Mouse (Mus musculus) intestine, embryonic 15.5 days (tissue): ENCODE measurements around the gene Xkr7. TPM values are rescaled to one million over a fixed set of nuclear protein-coding genes. Genes with fewer than 3 reads are reported as not detected.

ENCODE experiments used
- ATAC-seq: fragments of 200-750 bp; cut with Nextera tagmentation; 2 replicates; pipeline ENCODE4 v1.8.0; 2017; ENCODE audit warnings: moderate TSS enrichment, moderate library complexity
- H3K27ac ChIP-seq: fragments of 300-500 bp; sonication (generic); 2 replicates; pipeline ENCODE4 v1.5.1; 2015; ENCODE audit warnings: mild to moderate bottlenecking, inconsistent platforms
- H3K27me3 ChIP-seq: fragments of 300-500 bp; sonication (generic); replicated peaks from 2 replicates; pipeline ENCODE4 v1.6.1; 2015; ENCODE audit warnings: inconsistent platforms
- H3K36me3 ChIP-seq: fragments of 300-500 bp; sonication (generic); 2 replicates; pipeline ENCODE4 v1.6.1; 2015; ENCODE audit warnings: inconsistent platforms
- H3K4me1 ChIP-seq: fragments of 300-500 bp; sonication (generic); replicated peaks from 2 replicates; pipeline ENCODE4 v1.6.1; 2015; ENCODE audit warnings: inconsistent platforms
- H3K4me2 ChIP-seq: fragments of 300-500 bp; sonication (generic); replicated peaks from 2 replicates; pipeline ENCODE4 v1.6.1; 2015; ENCODE audit warnings: mild to moderate bottlenecking, inconsistent platforms
- H3K4me3 ChIP-seq: fragments of 300-500 bp; sonication (generic); replicated peaks from 2 replicates; pipeline ENCODE4 v1.5.1; 2015; ENCODE audit warnings: inconsistent platforms
- H3K9ac ChIP-seq: fragments of 300-500 bp; sonication (generic); 2 replicates; pipeline ENCODE4 v1.6.1; 2015; ENCODE audit warnings: inconsistent platforms
- H3K9me3 ChIP-seq: fragments of 300-500 bp; sonication (generic); 2 replicates; pipeline ENCODE4 v1.6.1; 2016; ENCODE audit warnings: inconsistent platforms
- WGBS: fragments of 180-500 bp; shearing (Covaris S2); methylation state at CpG from one replicate; pipeline ENCODE4 v1.1.7; 2015; 5-methylcytosine and 5-hydroxymethylcytosine counted together
- polyA plus RNA-seq: library from polyadenylated mRNA; unstranded; fragments of >200 nt; fragmentation: Nextera tagmentation; extraction: Ambion mirVana; gene quantifications from 2 replicates; pipeline ENCODE4 v1.2.1, GENCODE M21; 2015

Xkr7 gene
- polyA plus RNA-seq, 1 experiment from 2014 or later: 0.10 TPM

GRCm38 (mm10) chr2:153015804-153016203, 15.8 kb upstream of the Xkr7 start:
- no peaks in the 10 kb centered on the region for H3K36me3 ChIP-seq
- H3K9ac ChIP-seq: no peak overlapping the region
- peaks cover 9% of the 10 kb centered on the region for H3K4me1 ChIP-seq
- H3K4me3 ChIP-seq: no peak overlapping the region
- peak overlapping the region; percentile 81 for H3K4me2 ChIP-seq
- no peaks in the 10 kb centered on the region for H3K9me3 ChIP-seq
- H3K27me3 ChIP-seq: no peaks in the 10 kb centered on the region; the same call in 1 of the 2 replicates
- 37% methylated on average over 8 of the region's 8 CpGs for WGBS
- no peak overlapping the region for H3K27ac ChIP-seq
- ATAC-seq: no peak

GRCm38 (mm10) chr2:153016786-153017185, 14.9 kb upstream of the Xkr7 start:
- Histone ChIP-seq H3K4me3 (no peak overlapping the region), H3K36me3 (no peaks in the 10 kb centered on the region), H3K4me1 (peaks cover 9% of the 10 kb centered on the region), H3K9me3 (no peaks in the 10 kb centered on the region), H3K9ac (no peak overlapping the region), H3K27me3 (no peaks in the 10 kb centered on the region; the same call in 1 of the 2 replicates), H3K27ac (no peak overlapping the region), H3K4me2 (no peak overlapping the region)
- ATAC-seq: no peak
- 37% methylated on average over 5 of the region's 5 CpGs for WGBS

- H3K4me3 ChIP-seq: no peak overlapping the region
- no peaks in the 10 kb centered on the region for H3K9me3 ChIP-seq
- H3K4me2 ChIP-seq: no peak overlapping the region
- peaks cover under 1% of the 10 kb centered on the region for H3K4me1 ChIP-seq
- H3K36me3 ChIP-seq: no peaks in the 10 kb centered on the region
- H3K27me3 ChIP-seq: no peaks in the 10 kb centered on the region; the same call in 1 of the 2 replicates
- 80% methylated on average over 3 of the region's 3 CpGs for WGBS
- no peak overlapping the region for H3K9ac ChIP-seq
- no peak overlapping the region for H3K27ac ChIP-seq
- no peak for ATAC-seq
These were observed 12.3 kb upstream of the Xkr7 start for GRCm38 (mm10) chr2:153019355-153019754.

- H3K27me3 ChIP-seq: no peaks in the 10 kb centered on the region; the same call in 1 of the 2 replicates
- H3K27ac ChIP-seq: no peak overlapping the region
- no peak overlapping the region for H3K9ac ChIP-seq
- ATAC-seq: no peak
- H3K9me3 ChIP-seq: no peaks in the 10 kb centered on the region
- H3K4me2 ChIP-seq: no peak overlapping the region
- H3K4me1 ChIP-seq: no peaks in the 10 kb centered on the region
- H3K36me3 ChIP-seq: no peaks in the 10 kb centered on the region
- WGBS: 68% methylated on average over 3 of the region's 3 CpGs
- no peak overlapping the region for H3K4me3 ChIP-seq
These were observed 10.5 kb upstream of the Xkr7 start for GRCm38 (mm10) chr2:153021163-153021562.

- Histone ChIP-seq H3K9ac (no peak overlapping the region), H3K27ac (no peak overlapping the region), H3K4me2 (no peak overlapping the region), H3K4me3 (no peak overlapping the region), H3K9me3 (no peaks in the 10 kb centered on the region), H3K27me3 (no peaks in the 10 kb centered on the region; the same call in 1 of the 2 replicates), H3K4me1 (no peaks in the 10 kb centered on the region), H3K36me3 (no peaks in the 10 kb centered on the region)
- no peak for ATAC-seq
- WGBS: 62% methylated on average over 4 of the region's 4 CpGs
These were observed 8.8 kb upstream of the Xkr7 start for GRCm38 (mm10) chr2:153022855-153023254.

GRCm38 (mm10) chr2:153026052-153026451, 5.6 kb upstream of the Xkr7 start:
- Histone ChIP-seq H3K9ac (no peak overlapping the region), H3K4me1 (no peaks in the 10 kb centered on the region), H3K4me3 (no peak overlapping the region), H3K36me3 (no peaks in the 10 kb centered on the region), H3K9me3 (no peaks in the 10 kb centered on the region), H3K27me3 (peaks cover 17% of the 10 kb centered on the region), H3K27ac (no peak overlapping the region), H3K4me2 (no peak overlapping the region)
- ATAC-seq: no peak
- WGBS: 78% methylated on average over 7 of the region's 7 CpGs

GRCm38 (mm10) chr2:153027501-153027900, 4.2 kb upstream of the Xkr7 start:
- Histone ChIP-seq H3K4me3 (no peak overlapping the region), H3K9me3 (no peaks in the 10 kb centered on the region), H3K27ac (no peak overlapping the region), H3K4me2 (no peak overlapping the region), H3K27me3 (peaks cover 30% of the 10 kb centered on the region), H3K4me1 (peaks cover 8% of the 10 kb centered on the region; the same call in 1 of the 2 replicates), H3K9ac (no peak overlapping the region), H3K36me3 (no peaks in the 10 kb centered on the region)
- no peak for ATAC-seq
- 58% methylated on average over 4 of the region's 4 CpGs for WGBS

GRCm38 (mm10) chr2:153030422-153030821, 1.2 kb upstream of the Xkr7 start:
- H3K4me1 ChIP-seq: peaks cover 9% of the 10 kb centered on the region; the same call in 1 of the 2 replicates
- no peak for ATAC-seq
- H3K27me3 ChIP-seq: peaks cover 42% of the 10 kb centered on the region
- no peak overlapping the region for H3K9ac ChIP-seq
- H3K9me3 ChIP-seq: no peaks in the 10 kb centered on the region
- no peak overlapping the region for H3K27ac ChIP-seq
- no peaks in the 10 kb centered on the region for H3K36me3 ChIP-seq
- 27% methylated on average over 4 of the region's 4 CpGs for WGBS
- H3K4me3 ChIP-seq: no peak overlapping the region
- H3K4me2 ChIP-seq: no peak overlapping the region

GRCm38 (mm10) chr2:153032083-153032842, 611 bp downstream of the Xkr7 start:
- Histone ChIP-seq H3K4me2 (peak overlapping the region; percentile 81), H3K36me3 (no peaks in the 10 kb centered on the region), H3K9ac (no peak overlapping the region), H3K27me3 (peaks cover 46% of the 10 kb centered on the region), H3K4me3 (peak overlapping the region; percentile 44), H3K4me1 (peaks cover 9% of the 10 kb centered on the region; the same call in 1 of the 2 replicates), H3K9me3 (no peaks in the 10 kb centered on the region), H3K27ac (no peak overlapping the region)
- 2% methylated on average over 58 of the region's 58 CpGs for WGBS
- peak; percentile 83 for ATAC-seq

GRCm38 (mm10) chr2:153032973-153033372, 1.3 kb downstream of the Xkr7 start:
- Histone ChIP-seq H3K36me3 (no peaks in the 10 kb centered on the region), H3K9ac (no peak overlapping the region), H3K4me2 (no peak overlapping the region), H3K4me3 (0 out of 2 replicates have a peak overlapping the region, but pooled peaks have one; percentile 6), H3K27me3 (peaks cover 49% of the 10 kb centered on the region), H3K9me3 (no peaks in the 10 kb centered on the region), H3K4me1 (peaks cover 9% of the 10 kb centered on the region; the same call in 1 of the 2 replicates), H3K27ac (no peak overlapping the region)
- WGBS: 21% methylated on average over 4 of the region's 4 CpGs
- ATAC-seq: no peak

- no peak for ATAC-seq
- Histone ChIP-seq H3K27ac (no peak overlapping the region), H3K4me2 (no peak overlapping the region), H3K4me1 (peaks cover 9% of the 10 kb centered on the region; the same call in 1 of the 2 replicates), H3K4me3 (no peak overlapping the region), H3K9ac (no peak overlapping the region), H3K36me3 (no peaks in the 10 kb centered on the region), H3K9me3 (no peaks in the 10 kb centered on the region), H3K27me3 (peaks cover 47% of the 10 kb centered on the region)
- WGBS: 73% methylated on average over 5 of the region's 5 CpGs
These were observed 2.0 kb downstream of the Xkr7 start for GRCm38 (mm10) chr2:153033545-153034230.

- peaks cover 27% of the 10 kb centered on the region for H3K27me3 ChIP-seq
These were observed 5.0 kb downstream of the Xkr7 start for GRCm38 (mm10) chr2:153036690-153037089.

More at GRCm38 (mm10) chr2:153036690-153037089, 5.0 kb downstream of the Xkr7 start:
- Histone ChIP-seq H3K9me3 (no peaks in the 10 kb centered on the region), H3K9ac (no peak overlapping the region), H3K4me1 (peaks cover 7% of the 10 kb centered on the region; the same call in 1 of the 2 replicates), H3K27ac (no peak overlapping the region), H3K4me2 (no peak overlapping the region), H3K36me3 (no peaks in the 10 kb centered on the region), H3K4me3 (no peak overlapping the region)
- WGBS: 22% methylated on average over 2 of the region's 2 CpGs
- no peak for ATAC-seq
